Mouse (Mus musculus) adrenal gland, adult 18-20 months (tissue): Measurements from ENCODE around the gene Ppp1r9b. TPM values are rescaled to one million over a fixed set of nuclear protein-coding genes. Genes with fewer than 3 reads are reported as not detected.

Experiments used
- DNase-seq, 2 experiments: peaks; one replicate each; pipeline ENCODE4 v3.0.0; 2021 to 2022; ENCODE audit warnings: low spot score in 2 of 2
- total RNA-seq, 2 experiments: library from RNA; stranded (reverse); gene quantifications; 1 replicate in 1 of 2; 2 replicates in 1 of 2; pipeline ENCODE4 v1.2.3; 2021

The Ppp1r9b gene
- total RNA-seq, 2 experiments from 2014 or later: 107 to 115 TPM

- DNase-seq: no peak
Observed at GRCm38 (mm10) chr11:94974951-94975350, 15.9 kb upstream of the Ppp1r9b start.

- DNase-seq: no peak
Observed at GRCm38 (mm10) chr11:94976199-94976598, 14.6 kb upstream of the Ppp1r9b start, which contains the start of gene Sgca. Gene Sgca (minus strand): TSS chr11:94976327.

DNA sequence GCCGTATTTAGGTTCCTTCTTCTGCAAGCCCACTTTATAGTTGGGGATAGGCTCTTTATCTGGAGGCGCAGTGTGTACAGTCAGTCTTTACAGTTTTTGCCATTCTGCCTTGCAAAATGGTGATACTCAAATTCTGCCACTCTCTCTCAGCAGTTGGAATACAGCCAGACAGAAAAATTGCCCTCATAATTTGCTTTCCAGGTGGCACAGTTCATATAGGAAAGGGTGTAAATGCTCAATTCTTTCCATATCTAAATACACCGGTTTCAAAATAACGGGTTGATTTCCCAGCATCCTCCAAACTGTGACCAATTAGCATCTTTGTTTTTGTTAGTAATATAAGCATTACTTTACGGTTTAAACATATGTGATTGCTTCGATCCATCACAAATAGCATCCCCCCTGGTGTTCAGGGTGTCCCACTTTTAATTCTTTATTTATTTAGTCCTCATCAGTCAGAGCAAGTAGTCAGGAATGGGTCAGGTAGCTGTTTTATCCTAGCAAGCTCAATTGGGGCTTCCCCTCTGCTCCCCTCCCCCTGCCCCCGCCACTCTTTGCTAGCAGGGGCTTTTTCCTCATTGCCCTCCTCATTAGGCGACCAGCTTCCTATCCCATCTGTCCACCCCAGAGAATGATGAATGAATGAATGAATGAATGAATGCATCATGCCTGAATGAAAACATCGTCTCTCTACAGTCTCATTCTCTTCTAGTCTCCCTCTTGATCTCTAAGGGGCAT, 12.5 kb upstream of the Ppp1r9b start:
- no peak for DNase-seq

- DNase-seq: peak; percentile 97 to 99
Observed at GRCm38 (mm10) chr11:94978947-94979346, 11.9 kb upstream of the Ppp1r9b start.

GRCm38 (mm10) chr11:94979462-94980179, 11.2 kb upstream of the Ppp1r9b start:
- no peak for DNase-seq

DNA sequence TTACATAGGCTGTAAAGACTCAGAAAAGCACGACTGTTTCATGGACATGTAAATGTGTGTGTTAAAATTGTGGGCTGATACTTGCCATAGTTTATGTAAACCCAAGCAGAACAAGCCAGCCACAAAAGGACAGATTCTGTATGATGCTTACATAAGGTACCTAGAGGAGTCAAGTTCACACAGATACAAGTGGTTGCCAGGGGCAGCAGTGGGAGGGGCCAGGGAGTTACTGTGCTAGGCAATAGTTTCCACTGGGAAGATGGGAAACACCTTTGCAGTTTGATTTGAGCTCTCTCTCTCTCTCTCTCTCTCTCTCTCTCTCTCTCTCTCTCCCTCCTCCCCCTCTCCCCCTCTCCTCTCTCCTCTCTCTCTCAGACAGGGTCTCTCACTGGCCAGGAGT, 5.7 kb upstream of the Ppp1r9b start:
- no peak for DNase-seq

DNA sequence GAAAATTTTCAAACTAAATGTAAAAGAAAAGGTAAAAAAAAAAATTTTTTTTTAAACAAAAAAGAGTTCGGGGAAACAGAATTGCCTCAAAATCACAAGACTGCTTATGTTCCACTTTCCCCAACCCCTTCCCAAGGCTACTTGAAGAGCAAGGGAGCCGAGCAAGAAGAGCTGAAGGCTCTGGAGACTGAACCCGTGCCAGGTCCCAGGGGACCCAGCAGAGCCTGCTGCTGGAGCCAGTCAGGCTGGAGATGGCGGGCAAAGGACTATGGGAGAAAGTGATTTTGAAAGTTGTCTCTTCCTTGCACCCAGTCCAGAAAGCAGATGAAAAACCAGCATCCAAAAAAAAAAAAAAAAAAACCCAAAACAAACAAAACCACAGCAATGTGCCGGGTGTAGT, 5.0 kb upstream of the Ppp1r9b start:
- peak in 1 of 2 experiments; percentile 23 for DNase-seq

GRCm38 (mm10) chr11:94986435-94986834, 4.4 kb upstream of the Ppp1r9b start:
- no peak for DNase-seq

DNA sequence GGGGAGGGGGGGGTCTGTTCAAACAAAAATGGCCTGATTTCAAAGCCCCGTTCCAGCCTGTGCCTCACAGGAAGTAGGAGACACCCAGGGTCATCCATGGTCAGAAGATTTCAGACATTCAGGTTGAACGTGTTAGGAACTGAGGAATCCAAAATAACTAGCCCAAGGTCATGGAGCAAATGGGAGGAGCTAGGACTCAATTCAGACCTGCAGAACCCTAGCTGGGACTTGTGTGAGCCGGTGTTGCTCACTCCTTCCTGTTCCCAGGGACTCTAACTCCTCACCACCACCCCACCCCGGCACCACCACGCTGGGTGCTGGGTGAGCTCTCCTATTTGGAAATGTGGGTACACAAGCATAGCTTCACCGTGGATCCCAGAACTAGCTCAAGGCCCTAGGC, 3.5 kb upstream of the Ppp1r9b start:
- DNase-seq: peak; percentile 26 to 28

DNA sequence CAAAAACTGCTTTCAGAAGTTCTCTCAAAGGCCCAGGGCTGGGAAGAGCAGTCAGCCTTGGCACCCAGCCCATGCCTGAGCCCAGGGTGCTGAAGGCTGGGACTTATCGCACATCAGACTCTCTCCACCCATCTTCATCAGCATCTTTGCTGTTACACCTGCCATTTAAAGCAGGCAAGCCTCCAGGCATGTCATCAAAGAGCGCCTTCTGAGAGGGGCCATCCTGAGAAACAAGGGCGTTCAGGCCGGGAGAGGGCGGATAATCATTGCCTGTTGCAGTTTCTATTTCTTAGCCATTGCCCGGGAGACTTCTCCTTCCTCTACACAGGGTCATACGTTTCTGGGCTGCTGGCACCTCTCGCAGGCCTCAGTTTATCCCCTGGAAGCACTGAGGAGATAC, 3.0 kb upstream of the Ppp1r9b start:
- DNase-seq: peak in 1 of 2 experiments; percentile 38

DNA sequence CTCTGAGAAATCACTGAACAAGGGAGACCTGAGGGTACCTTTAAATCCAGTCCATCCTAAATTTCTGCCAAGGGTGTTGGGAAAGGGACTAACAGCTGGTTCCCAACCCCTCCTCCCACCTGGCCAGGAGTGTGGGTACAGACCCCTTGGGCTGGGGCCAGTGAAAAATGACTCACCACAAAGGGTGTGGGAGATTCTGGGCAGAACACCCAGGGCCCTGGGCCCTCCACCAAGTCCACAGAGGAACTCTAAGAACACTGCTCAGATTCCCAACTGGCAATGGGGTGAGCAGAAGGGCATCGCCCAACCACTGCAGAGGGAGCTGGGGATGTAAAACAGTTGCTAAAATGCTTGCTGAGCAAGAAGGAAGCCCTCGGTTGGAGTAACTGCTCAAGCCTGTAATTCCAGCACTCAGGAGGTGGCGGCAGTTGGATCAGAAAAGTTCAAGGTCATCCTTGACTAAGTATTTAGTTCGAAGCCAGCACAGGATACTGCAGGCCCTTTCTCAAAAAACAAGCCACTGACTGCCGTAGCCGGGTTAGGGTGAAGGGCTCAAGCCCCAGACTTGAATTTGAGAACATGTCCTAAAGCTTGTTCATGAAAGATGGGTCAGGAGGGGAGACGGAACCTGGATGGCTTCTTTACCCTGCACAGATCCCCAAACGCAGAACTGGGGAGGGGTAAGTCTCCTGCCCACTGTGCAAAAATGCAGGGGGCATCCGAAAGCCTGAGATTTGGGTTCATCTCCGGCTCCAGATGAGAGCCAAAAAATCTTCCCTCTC, 1.9 kb upstream of the Ppp1r9b start:
- DNase-seq: peak; percentile 24 to 29

GRCm38 (mm10) chr11:94989562-94990017, 1.2 kb upstream of the Ppp1r9b start:
- peak; percentile 64 for DNase-seq

DNA sequence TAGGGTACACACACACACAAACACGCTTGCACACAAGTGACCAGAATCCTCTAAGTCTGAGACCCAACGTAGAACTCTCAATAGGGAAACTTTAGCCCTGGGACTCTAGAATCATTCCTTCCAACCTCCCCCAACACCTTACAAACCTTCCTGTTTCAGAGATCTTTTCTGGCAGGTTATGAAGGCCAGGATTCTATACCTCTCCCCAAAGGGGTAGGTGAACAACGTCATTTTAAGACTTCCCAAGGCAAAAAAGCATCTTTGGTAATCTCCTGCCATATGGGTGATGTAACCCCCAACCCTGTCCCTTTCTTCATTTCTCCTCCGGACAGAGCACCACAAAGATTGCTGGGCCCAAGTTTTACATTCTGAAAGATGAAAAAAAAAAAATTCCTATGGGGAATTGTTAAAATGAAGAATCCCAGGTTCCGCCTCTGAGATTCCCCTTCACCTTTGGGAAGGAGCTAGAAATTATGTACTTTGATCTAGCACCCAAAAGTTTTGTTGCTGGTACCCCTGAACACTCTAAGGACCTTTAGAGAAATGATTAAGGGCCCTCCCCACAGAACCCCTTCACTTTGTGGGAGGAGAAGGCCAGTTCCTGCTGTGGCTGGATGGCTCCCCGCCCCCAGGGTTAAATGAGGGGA, 610 bp upstream of the Ppp1r9b start:
- no peak for DNase-seq

DNA sequence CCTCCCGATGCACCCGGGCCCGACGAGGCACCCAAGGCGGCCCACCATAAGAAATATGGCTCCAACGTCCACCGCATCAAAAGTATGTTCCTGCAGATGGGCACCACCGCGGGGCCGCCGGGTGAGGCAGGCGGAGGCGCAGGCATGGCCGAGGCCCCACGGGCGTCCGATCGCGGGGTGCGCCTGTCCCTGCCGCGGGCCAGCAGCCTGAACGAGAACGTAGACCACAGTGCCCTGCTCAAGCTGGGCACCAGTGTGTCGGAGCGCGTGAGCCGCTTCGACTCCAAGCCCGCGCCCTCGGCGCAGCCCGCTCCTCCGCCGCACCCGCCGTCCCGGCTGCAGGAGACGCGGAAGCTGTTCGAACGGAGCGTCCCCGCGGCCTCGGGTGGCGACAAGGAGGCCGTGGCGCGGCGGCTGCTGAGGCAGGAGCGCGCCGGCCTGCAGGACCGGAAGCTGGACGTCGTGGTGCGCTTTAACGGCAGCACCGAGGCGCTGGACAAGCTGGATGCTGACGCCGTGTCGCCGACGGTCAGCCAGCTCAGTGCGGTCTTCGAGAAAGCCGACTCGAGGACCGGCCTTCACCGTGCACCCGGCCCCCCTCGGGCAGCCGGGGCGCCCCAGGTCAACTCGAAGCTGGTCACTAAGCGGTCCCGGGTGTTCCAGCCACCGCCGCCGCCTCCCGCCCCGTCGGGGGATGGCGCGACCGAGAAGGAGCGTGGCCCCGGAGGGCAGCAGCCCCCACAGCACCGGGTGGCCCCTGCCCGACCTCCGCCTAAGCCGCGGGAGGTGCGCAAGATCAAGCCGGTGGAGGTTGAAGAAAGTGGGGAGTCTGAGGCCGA, 1.0 kb downstream of the Ppp1r9b start:
- peak; percentile 66 for DNase-seq

GRCm38 (mm10) chr11:94992480-94992753, 1.6 kb downstream of the Ppp1r9b start:
- peak in 1 of 2 experiments; percentile 54 for DNase-seq

GRCm38 (mm10) chr11:94992754-94993606, 2.1 kb downstream of the Ppp1r9b start:
- DNase-seq: peak; percentile 59

- DNase-seq: peak in 1 of 2 experiments; percentile 24
Observed at GRCm38 (mm10) chr11:94994208-94994814, 3.5 kb downstream of the Ppp1r9b start.

- DNase-seq: peak in 1 of 2 experiments; percentile 27
Observed at GRCm38 (mm10) chr11:94994947-94995772, 4.3 kb downstream of the Ppp1r9b start.
